Mouse (Mus musculus) adrenal gland, postnatal 36 days (tissue): ENCODE measurements at regions not wholly inside any gene's neighbourhood (a gene's known extent, or its start where the extent isn't known, plus 50 kb on each side); places are given as distances from the start of the nearest gene placed in this dataset.
A peak's percentile ranks its signal among the peaks of the same experiment; 100 is the strongest.

Experiments used
- DNase-seq, 2 experiments: peaks; one replicate each; pipeline ENCODE4 v3.0.0; 2021; ENCODE audit warnings: mixed read lengths in 1 of 2

- DNase-seq = no peak
Observed at GRCm38 (mm10) chr10:83897558-83897957, 174.9 kb downstream of the 1500009L16Rik start.

- no peak for DNase-seq
Observed at GRCm38 (mm10) chr10:83906751-83907150, 184.1 kb downstream of the 1500009L16Rik start.

- DNase-seq = no peak
Observed at GRCm38 (mm10) chr10:83910649-83911370, 188.1 kb downstream of the 1500009L16Rik start.

GRCm38 (mm10) chr10:83914401-83915132, 191.9 kb downstream of the 1500009L16Rik start:
- no peak for DNase-seq

GRCm38 (mm10) chr10:83915133-83915730, 192.6 kb downstream of the 1500009L16Rik start:
- no peak for DNase-seq

- DNase-seq = no peak
Observed at GRCm38 (mm10) chr10:83926990-83927389, 204.3 kb downstream of the 1500009L16Rik start.

GRCm38 (mm10) chr10:83927554-83927953, 204.9 kb downstream of the 1500009L16Rik start:
- no peak for DNase-seq

- DNase-seq = peak; percentile 5 to 23
Observed at GRCm38 (mm10) chr10:83931758-83932157, 209.1 kb downstream of the 1500009L16Rik start.

GRCm38 (mm10) chr10:83933201-83933600, 210.5 kb downstream of the 1500009L16Rik start:
- no peak for DNase-seq

- peak; percentile 1 to 32 for DNase-seq
Observed at GRCm38 (mm10) chr10:83934498-83934897, 211.8 kb downstream of the 1500009L16Rik start.

GRCm38 (mm10) chr10:83937168-83937567, 214.5 kb downstream of the 1500009L16Rik start:
- peak; percentile 18 to 41 for DNase-seq

GRCm38 (mm10) chr10:83942101-83942500, 219.4 kb downstream of the 1500009L16Rik start:
- no peak for DNase-seq

- DNase-seq = no peak
Observed at GRCm38 (mm10) chr10:83944158-83944557, 221.5 kb downstream of the 1500009L16Rik start.

- no peak for DNase-seq
Observed at GRCm38 (mm10) chr10:83944897-83945296, 222.2 kb downstream of the 1500009L16Rik start.

GRCm38 (mm10) chr10:83945503-83945902, 222.8 kb downstream of the 1500009L16Rik start:
- no peak for DNase-seq

GRCm38 (mm10) chr10:83946186-83947176, 223.8 kb downstream of the 1500009L16Rik start:
- no peak for DNase-seq

GRCm38 (mm10) chr10:83957118-83957759, 234.6 kb downstream of the 1500009L16Rik start:
- DNase-seq = no peak

- DNase-seq = no peak
Observed at GRCm38 (mm10) chr10:83958397-83958796, 235.7 kb downstream of the 1500009L16Rik start.

- DNase-seq = no peak
Observed at GRCm38 (mm10) chr10:83958826-83959225, 236.2 kb downstream of the 1500009L16Rik start.

- no peak for DNase-seq
Observed at GRCm38 (mm10) chr10:83963232-83963760, 240.6 kb downstream of the 1500009L16Rik start.
